Mouse (Mus musculus): ENCODE results near the gene Zc3h7b. TPM values are rescaled to one million over a fixed set of nuclear protein-coding genes. Genes with fewer than 3 reads are reported as not detected.
A peak's percentile ranks its signal among the peaks of the same experiment; 100 is the strongest.
"Not testable (repeated sequence)": the region's sequence is repeated elsewhere in the genome, so short reads cannot be mapped to it uniquely, and the experiment has no call there.

Zc3h7b gene
- 37.9 and 40.8 TPM in 2 replicates for polyA plus RNA-seq (2016; fragmentation: Nextera tagmentation; extraction: Ambion mirVana)

DNA sequence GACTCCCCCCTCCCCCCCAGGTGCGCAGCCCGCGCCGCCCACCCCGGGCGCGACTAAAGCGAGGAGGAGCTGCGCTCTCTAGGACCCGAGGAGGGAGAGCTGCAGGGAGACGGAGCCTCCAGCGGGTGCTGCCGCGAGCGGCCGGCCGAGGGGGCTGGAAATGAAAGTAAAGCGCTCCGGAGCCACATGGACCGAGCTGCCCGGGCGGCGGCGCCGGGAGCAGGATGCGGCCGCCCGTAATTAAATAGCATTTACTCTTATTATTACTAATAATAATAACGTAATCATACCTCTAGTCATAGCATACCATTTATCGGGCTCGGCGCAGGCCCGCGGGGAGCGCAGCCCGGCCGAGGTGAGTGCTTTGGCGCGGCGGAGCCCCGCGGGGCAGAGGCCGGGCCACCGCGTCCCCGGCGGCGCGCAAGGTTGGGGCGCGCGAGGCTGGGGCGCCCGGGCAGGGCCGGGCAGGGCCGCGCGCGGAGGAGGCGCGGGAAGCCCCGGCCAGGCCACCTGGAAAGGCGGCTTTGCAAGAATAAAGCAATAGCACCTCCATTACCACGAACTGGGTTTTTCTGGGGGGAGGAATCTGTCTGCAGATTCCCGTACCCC, at the start of gene Zc3h7b, which contains the start of gene Rangap1:
TSS of gene Zc3h7b (plus strand) at position 66 of the 609 bp plus-strand sequence.
TSS of gene Rangap1 (minus strand) at position 539 of the 609 bp plus-strand sequence.
- Histone ChIP-seq H3K27me3 (ENCODE audit: insufficient read depth, poor library complexity, severe bottlenecking) (no peaks in the 10 kb centered on the region), H3K4me1 (replicated peaks) (peaks cover 26% of the 10 kb centered on the region), H3K9me3 (no peaks in the 10 kb centered on the region), H3K36me3 (0 out of 2 replicates have a peak, but pooled peaks cover 6% of the 10 kb centered on the region), H3K4me3 (peak within 1 kb of the TSS; percentile 75), H3K27ac (peak within 1 kb of the TSS; percentile 96)
- under 1% methylated on average over 65 of the region's 65 CpGs for WGBS
- peak; percentile 83 for DNase-seq (ENCODE audit: low spot score)

DNA sequence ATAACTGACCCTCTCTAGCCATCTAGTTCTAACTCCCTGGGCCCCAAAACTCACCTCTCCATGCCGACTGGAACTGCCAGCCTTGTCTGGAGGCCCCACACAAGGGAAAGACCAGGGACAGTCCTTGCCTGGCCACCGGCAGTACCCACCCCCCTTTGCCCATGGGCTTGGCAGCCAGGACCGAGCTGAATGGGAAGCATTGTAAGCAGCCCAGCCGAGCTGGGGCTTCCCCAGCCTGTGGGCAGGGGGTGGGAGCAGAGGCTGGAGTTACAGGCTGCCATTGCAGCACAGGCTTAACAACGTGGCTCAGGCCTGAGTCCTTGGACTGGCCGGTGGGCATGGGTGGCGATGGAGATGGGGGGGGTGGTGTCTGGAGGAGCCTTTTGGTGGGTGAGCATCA, 47.7 kb upstream of the Zc3h7b start, which contains the start of gene Chadl:
TSS of gene Chadl (minus strand) at position 113 of the 400 bp plus-strand sequence.
- Histone ChIP-seq H3K4me3 (0 out of 2 replicates have a peak within 1 kb of the TSS, but pooled peaks have one; percentile 16), H3K36me3 (peaks cover 6% of the 10 kb centered on the region), H3K4me1 (replicated peaks) (peaks cover 30% of the 10 kb centered on the region), H3K27ac (peak within 1 kb of the TSS; percentile 50; the same call in 1 of the 2 replicates), H3K27me3 (ENCODE audit: insufficient read depth, poor library complexity, severe bottlenecking) (peaks cover 54% of the 10 kb centered on the region), H3K9me3 (0 out of 2 replicates have a peak, but pooled peaks cover 3% of the 10 kb centered on the region)
- no peak for DNase-seq (ENCODE audit: low spot score)
- 61% methylated on average over 7 of the region's 7 CpGs for WGBS

GRCm38 (mm10) chr15:81697847-81698246, 47.0 kb upstream of the Zc3h7b start:
- Histone ChIP-seq H3K27me3 (ENCODE audit: insufficient read depth, poor library complexity, severe bottlenecking) (peaks cover 47% of the 10 kb centered on the region), H3K36me3 (peaks cover 13% of the 10 kb centered on the region), H3K4me3 (no peak overlapping the region), H3K27ac (no peak overlapping the region), H3K4me1 (replicated peaks) (peaks cover 28% of the 10 kb centered on the region), H3K9me3 (0 out of 2 replicates have a peak, but pooled peaks cover 3% of the 10 kb centered on the region)
- 52% methylated on average over 3 of the region's 3 CpGs for WGBS
- no peak for DNase-seq (ENCODE audit: low spot score)

DNA sequence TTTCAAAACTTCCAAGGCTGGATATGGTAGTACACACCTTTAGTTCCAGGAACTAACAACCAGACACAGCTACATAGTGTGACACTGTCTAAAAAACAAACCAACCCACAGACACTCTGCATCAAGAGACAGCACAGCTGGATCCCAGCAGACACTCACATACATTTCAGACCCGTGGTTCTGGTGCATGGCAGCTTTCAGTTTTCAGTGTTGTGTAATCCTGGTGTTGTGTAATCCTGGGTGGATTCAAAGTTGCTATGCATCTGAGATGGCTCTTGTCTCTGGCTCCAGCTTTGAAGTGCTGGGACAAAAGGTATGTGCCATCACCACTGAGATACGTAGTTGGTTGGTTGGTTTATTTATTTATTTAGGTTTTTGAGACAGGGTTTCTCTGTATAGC, 46.3 kb upstream of the Zc3h7b start:
- WGBS = 76% methylated on average over 2 of the region's 2 CpGs
- peaks cover 19% of the 10 kb centered on the region for H3K36me3 ChIP-seq
- peaks cover 40% of the 10 kb centered on the region for H3K27me3 ChIP-seq (ENCODE audit: insufficient read depth, poor library complexity, severe bottlenecking)
- peaks cover 21% of the 10 kb centered on the region for H3K4me1 ChIP-seq (replicated peaks)
- H3K9me3 ChIP-seq = 0 out of 2 replicates have a peak, but pooled peaks cover 3% of the 10 kb centered on the region
- H3K4me3 ChIP-seq = no peak overlapping the region
- no peak for DNase-seq (ENCODE audit: low spot score)
- no peak overlapping the region for H3K27ac ChIP-seq

GRCm38 (mm10) chr15:81700161-81700560, 44.7 kb upstream of the Zc3h7b start:
- Histone ChIP-seq H3K9me3 (no peaks in the 10 kb centered on the region), H3K36me3 (peaks cover 36% of the 10 kb centered on the region), H3K4me1 (replicated peaks) (peaks cover 5% of the 10 kb centered on the region), H3K4me3 (no peak overlapping the region), H3K27me3 (ENCODE audit: insufficient read depth, poor library complexity, severe bottlenecking) (peaks cover 24% of the 10 kb centered on the region), H3K27ac (no peak overlapping the region)
- DNase-seq (ENCODE audit: low spot score) = no peak
- 85% methylated on average over 2 of the region's 2 CpGs for WGBS

DNA sequence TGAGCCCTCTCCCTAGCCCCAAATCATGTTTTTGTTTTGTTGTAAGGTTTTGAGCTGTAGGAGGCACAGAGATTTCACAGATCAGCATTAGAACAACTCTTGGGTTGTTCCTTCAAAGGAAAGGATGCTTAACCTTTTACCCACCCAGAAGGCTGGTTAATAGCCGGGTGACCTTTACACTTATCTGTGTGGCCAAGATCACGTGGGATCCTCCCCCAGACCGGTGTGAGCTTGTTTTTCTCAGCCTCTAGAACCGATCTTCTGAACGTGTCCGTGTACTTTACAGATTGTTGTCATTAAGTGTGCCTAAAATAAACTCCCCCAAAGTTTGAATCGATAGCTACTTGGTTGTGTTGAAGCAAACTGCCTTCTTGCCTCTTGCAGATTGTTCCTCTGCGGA, 44.3 kb upstream of the Zc3h7b start:
- H3K27me3 ChIP-seq (ENCODE audit: insufficient read depth, poor library complexity, severe bottlenecking) = peaks cover 20% of the 10 kb centered on the region
- no peak overlapping the region for H3K27ac ChIP-seq
- no peak for DNase-seq (ENCODE audit: low spot score)
- WGBS = 82% methylated on average over 8 of the region's 8 CpGs
- H3K4me3 ChIP-seq = no peak overlapping the region
- H3K4me1 ChIP-seq (replicated peaks) = peaks cover 5% of the 10 kb centered on the region; the same call in 1 of the 2 replicates
- H3K9me3 ChIP-seq = no peaks in the 10 kb centered on the region
- H3K36me3 ChIP-seq = peaks cover 40% of the 10 kb centered on the region

DNA sequence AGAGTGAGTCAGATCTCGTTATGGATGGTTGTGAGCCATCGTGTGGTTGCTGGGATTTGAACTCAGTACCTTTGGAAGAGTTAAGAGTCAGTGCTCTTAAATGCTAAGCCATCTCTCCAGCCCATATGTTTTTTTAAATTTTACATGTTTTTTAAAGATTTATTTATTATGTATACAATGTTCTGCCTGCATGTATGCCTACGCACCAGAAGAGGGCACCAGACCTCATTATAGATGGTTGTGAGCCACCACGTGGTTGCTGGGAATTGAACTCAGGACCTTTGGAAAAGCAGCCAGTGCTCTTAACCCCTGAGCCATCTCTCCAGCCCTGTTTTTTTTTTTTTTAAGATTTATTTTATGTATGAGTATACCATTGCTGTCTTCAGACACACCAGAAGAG, 43.5 kb upstream of the Zc3h7b start:
- not testable (repeated sequence) for H3K27ac ChIP-seq; H3K4me3 ChIP-seq; DNase-seq (ENCODE audit: low spot score); H3K4me1 ChIP-seq (replicated peaks); H3K9me3 ChIP-seq
- Histone ChIP-seq H3K36me3 (peaks cover 48% of the 10 kb centered on the region), H3K27me3 (ENCODE audit: insufficient read depth, poor library complexity, severe bottlenecking) (peaks cover 12% of the 10 kb centered on the region)
- WGBS = 81% methylated on average over 4 of the region's 4 CpGs

DNA sequence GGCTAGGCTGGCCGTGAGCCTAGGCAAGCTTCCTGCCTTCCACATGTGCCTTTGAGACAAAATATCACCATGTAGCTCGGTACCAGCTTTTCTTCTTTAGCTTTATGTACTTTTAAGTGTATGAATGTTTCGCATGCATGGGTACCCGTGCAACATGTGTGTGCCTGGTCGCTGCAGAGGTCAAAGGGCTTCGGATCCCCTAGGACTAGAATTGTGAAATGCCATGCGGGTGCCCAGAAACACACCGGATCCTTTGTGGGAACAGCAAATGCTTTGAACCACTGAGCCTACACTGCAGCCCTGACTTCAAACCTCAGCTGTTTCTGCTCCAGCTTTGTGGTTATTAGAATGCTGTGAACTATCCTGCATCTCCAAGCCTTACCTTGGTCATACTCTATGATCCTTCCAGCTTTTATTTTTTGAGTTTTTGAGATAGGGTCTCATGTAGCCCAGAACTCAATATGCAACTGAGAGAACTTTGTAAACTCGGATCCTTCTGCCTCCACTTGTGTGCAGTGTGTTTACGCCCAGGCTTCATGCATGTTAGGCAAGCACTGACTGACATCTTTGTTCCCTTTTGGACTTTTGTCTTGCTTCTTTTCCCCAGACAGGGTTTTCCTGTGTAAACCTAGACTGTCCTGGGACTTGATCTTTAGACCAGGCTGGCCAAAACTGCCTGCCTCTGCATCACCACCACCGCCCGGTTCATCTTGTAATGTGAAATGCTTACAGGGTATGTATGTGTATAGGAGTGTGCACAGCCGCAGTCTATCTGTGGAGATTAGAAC, 42.4 kb upstream of the Zc3h7b start:
- peaks cover under 1% of the 10 kb centered on the region; the same call in 1 of the 2 replicates for H3K27me3 ChIP-seq (ENCODE audit: insufficient read depth, poor library complexity, severe bottlenecking)
- no peak overlapping the region for H3K4me3 ChIP-seq
- DNase-seq (ENCODE audit: low spot score) = no peak
- H3K27ac ChIP-seq = no peak overlapping the region
- H3K4me1 ChIP-seq (replicated peaks) = no peaks in the 10 kb centered on the region
- H3K9me3 ChIP-seq = no peaks in the 10 kb centered on the region
- WGBS = 89% methylated on average over 13 of the region's 13 CpGs
- peaks cover 59% of the 10 kb centered on the region for H3K36me3 ChIP-seq

GRCm38 (mm10) chr15:81703094-81703489, 41.8 kb upstream of the Zc3h7b start:
- no peak overlapping the region for H3K27ac ChIP-seq
- H3K27me3 ChIP-seq (ENCODE audit: insufficient read depth, poor library complexity, severe bottlenecking) = no peaks in the 10 kb centered on the region
- no peak overlapping the region for H3K4me3 ChIP-seq
- H3K4me1 ChIP-seq (replicated peaks) = no peaks in the 10 kb centered on the region
- H3K36me3 ChIP-seq = peaks cover 65% of the 10 kb centered on the region
- DNase-seq (ENCODE audit: low spot score) = no peak
- H3K9me3 ChIP-seq = no peaks in the 10 kb centered on the region
- 90% methylated on average over 3 of the region's 3 CpGs for WGBS

DNA sequence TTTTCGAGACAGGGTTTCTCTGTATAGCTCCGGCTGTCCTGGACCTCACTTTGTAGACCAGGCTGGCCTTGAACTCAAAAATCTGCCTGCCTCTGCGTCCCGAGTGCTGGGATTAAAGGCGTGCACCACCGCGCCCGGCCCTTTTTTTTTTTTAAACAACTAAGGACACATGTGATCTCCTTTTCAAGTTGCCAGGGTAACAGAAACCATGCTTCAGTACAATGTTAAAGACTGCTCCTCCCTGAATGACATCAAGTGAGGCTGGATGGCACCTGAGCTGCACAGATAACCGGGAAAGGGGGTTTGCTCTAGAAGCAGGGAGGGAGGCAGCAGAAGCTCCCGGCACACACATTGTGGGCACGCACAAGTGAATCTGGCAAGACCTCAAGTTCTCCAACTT, 35.9 kb upstream of the Zc3h7b start:
- Histone ChIP-seq H3K4me3 (no peak overlapping the region), H3K27me3 (ENCODE audit: insufficient read depth, poor library complexity, severe bottlenecking) (no peaks in the 10 kb centered on the region), H3K27ac (no peak overlapping the region), H3K9me3 (no peaks in the 10 kb centered on the region), H3K36me3 (peaks cover 100% of the 10 kb centered on the region), H3K4me1 (replicated peaks) (no peaks in the 10 kb centered on the region)
- 92% methylated on average over 11 of the region's 11 CpGs for whole genome bisulfite sequencing
- no peak for DNase-seq (ENCODE audit: low spot score)

DNA sequence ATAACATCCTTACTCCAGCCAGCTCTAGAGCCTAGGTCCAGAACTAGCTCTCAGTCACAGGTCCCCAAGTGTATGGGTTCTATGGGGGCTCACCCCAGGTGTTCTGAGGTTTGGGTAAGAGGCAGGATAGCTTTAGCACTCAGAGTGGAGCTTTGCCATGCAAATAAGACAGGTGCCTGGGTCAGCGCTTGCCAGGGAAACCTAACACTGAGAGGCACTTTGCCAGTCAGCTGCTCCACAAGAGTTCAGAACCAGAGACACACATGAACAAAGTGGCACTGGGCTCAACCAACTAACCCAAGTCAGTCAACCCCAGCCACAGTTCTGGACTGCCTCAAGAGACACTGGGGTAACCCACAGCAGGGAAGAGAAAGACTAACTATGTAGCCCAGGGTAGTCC, 35.2 kb upstream of the Zc3h7b start:
- WGBS = 95% methylated on average over 1 of the region's 1 CpGs
- Histone ChIP-seq H3K9me3 (no peaks in the 10 kb centered on the region), H3K4me1 (replicated peaks) (no peaks in the 10 kb centered on the region), H3K36me3 (peaks cover 96% of the 10 kb centered on the region), H3K27ac (no peak overlapping the region), H3K4me3 (no peak overlapping the region), H3K27me3 (ENCODE audit: insufficient read depth, poor library complexity, severe bottlenecking) (no peaks in the 10 kb centered on the region)
- no peak for DNase-seq (ENCODE audit: low spot score)

- Histone ChIP-seq H3K27ac (no peak overlapping the region), H3K36me3 (peaks cover 95% of the 10 kb centered on the region), H3K4me3 (no peak overlapping the region), H3K4me1 (replicated peaks) (no peaks in the 10 kb centered on the region), H3K9me3 (no peaks in the 10 kb centered on the region), H3K27me3 (ENCODE audit: insufficient read depth, poor library complexity, severe bottlenecking) (no peaks in the 10 kb centered on the region)
- DNase-seq (ENCODE audit: low spot score) = no peak
- 75% methylated on average over 4 of the region's 4 CpGs for WGBS
These were observed 34.1 kb upstream of the Zc3h7b start for GRCm38 (mm10) chr15:81710801-81711200.

GRCm38 (mm10) chr15:81713742-81714141, 31.1 kb upstream of the Zc3h7b start:
- no peak for DNase-seq (ENCODE audit: low spot score)
- H3K36me3 ChIP-seq = peaks cover 95% of the 10 kb centered on the region
- 91% methylated on average over 6 of the region's 6 CpGs for WGBS

More at GRCm38 (mm10) chr15:81713742-81714141, 31.1 kb upstream of the Zc3h7b start:
- Histone ChIP-seq H3K27ac (no peak overlapping the region), H3K9me3 (no peaks in the 10 kb centered on the region), H3K4me1 (replicated peaks) (0 out of 2 replicates have a peak, but pooled peaks cover 5% of the 10 kb centered on the region), H3K4me3 (no peak overlapping the region), H3K27me3 (ENCODE audit: insufficient read depth, poor library complexity, severe bottlenecking) (no peaks in the 10 kb centered on the region)
